In the genomic region with DNA sequence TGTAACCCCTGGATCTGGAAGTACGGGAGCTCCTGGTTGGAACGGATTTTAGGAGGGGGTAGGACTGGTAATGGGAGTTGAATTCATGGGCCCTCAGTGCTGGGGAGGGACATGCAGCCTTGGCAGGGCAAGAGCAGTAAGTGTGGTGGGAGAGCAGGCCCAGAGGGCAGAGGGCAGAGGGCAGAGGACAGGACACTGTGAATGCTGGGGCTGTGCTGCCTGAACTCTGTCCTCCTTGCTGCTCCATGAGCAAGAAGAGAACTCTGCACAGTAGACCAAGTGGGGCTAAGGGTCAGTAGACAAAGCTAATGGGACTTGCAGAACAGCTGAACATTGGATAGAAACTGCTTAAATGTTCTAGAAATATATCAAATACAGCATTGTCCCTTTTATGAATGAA, we compare ENCODE assay signal across 23 mouse cellular contexts. TPM values are rescaled to one million over a fixed set of nuclear protein-coding genes. Genes with fewer than 3 reads are reported as not detected.
DNase-seq lines count a peak whose midpoint lies in the region; ATAC-seq and TF ChIP-seq lines count a peak whose summit lies in the region.
"Had no signal": no experiment of that assay in that cellular context is flagged by ENCODE, and none has a peak within 500 bp of the region (broad histone marks: within the 10 kb centered on the region; RNA-seq: fewer than 3 reads in every experiment).

No protein-coding gene starts in this region.

- H3K9me3 ChIP-seq in liver, embryonic 16.5 days (replicated peaks; ENCODE audit: control insufficient read depth, low read length), result no peaks in the 10 kb centered on the region
- no peaks in the 10 kb centered on the region for H3K9me3 ChIP-seq in liver, postnatal 0 days (ENCODE audit: low read length)
- H3K9me3 ChIP-seq: forebrain, embryonic 10.5 days; forebrain, embryonic 13.5 days; hindbrain, embryonic 10.5 days; hindbrain, embryonic 13.5 days had no signal

- DNase-seq in kidney, adult 11 months, result peak; percentile 61
- no peak for DNase-seq in kidney, postnatal 4 days
- peak; percentile 21 to 34 for DNase-seq in kidney, adult 8-10 months
- DNase-seq in kidney, postnatal 10 days, result no peak
- DNase-seq in liver, postnatal 0 days, result no peak
- DNase-seq in yolk sac, embryonic 10.5 days (ENCODE audit: low spot score), result peak; percentile 34
- no peak for DNase-seq in layer of hippocampus, adult 9-10 months (ENCODE audit: low spot score)
- DNase-seq: adrenal gland, postnatal 10 days; adrenal gland, postnatal 36 days; cerebellum, adult 18-20 months; cerebellum, adult 9-10 months; cerebellum, postnatal 14 days; gastrocnemius, postnatal 10 days; gastrocnemius, postnatal 36 days; heart, adult 2 months had no signal

- H3K27me3 ChIP-seq in liver, embryonic 16.5 days (ENCODE audit: control insufficient read depth, insufficient read depth, low read depth, low read length), result no peaks in the 10 kb centered on the region
- no peaks in the 10 kb centered on the region for H3K27me3 ChIP-seq in liver, postnatal 0 days (ENCODE audit: insufficient read depth, low read length)
- H3K27me3 ChIP-seq: forebrain, embryonic 13.5 days; hindbrain, embryonic 13.5 days had no signal

- no peak for TF ChIP-seq EP300 in liver, postnatal 0 days (IDR thresholded peaks at IDR 0.05; ENCODE audit: low read depth)

- 0 out of 2 replicates have a peak, but pooled peaks have one; percentile 5 for ATAC-seq in liver, embryonic 16.5 days (ENCODE audit: low read depth)
- ATAC-seq in liver, postnatal 0 days, result no peak
- ATAC-seq: activated CD4-positive, CD25-positive, alpha-beta regulatory T cell, adult 4 months; forebrain, embryonic 13.5 days; forebrain, embryonic 16.5 days had no signal

- no peak for TF ChIP-seq CTCF in liver, postnatal 0 days (IDR thresholded peaks at IDR 0.05; ENCODE audit: low read depth)

- no peak overlapping the region for H3K27ac ChIP-seq in liver, embryonic 16.5 days (ENCODE audit: low read length)
- H3K27ac ChIP-seq in liver, postnatal 0 days (ENCODE audit: low read depth), result no peak overlapping the region
- H3K27ac ChIP-seq: forebrain, embryonic 10.5 days; forebrain, embryonic 13.5 days; heart, adult 2 months; hindbrain, embryonic 10.5 days; hindbrain, embryonic 13.5 days had no signal

- H3K4me3 ChIP-seq in liver, embryonic 16.5 days (ENCODE audit: low read depth, low read length), result no peak overlapping the region
- H3K4me3 ChIP-seq in liver, postnatal 0 days (ENCODE audit: low read depth, low read length), result no peak overlapping the region
- H3K4me3 ChIP-seq: forebrain, embryonic 10.5 days; forebrain, embryonic 13.5 days; heart, adult 2 months; hindbrain, embryonic 10.5 days; hindbrain, embryonic 13.5 days had no signal

- WGBS in liver, embryonic 16.5 days (ENCODE audit: insufficient replicate concordance), result 81% methylated on average over 2 of the region's 2 CpGs
- WGBS in liver, postnatal 0 days (ENCODE audit: insufficient replicate concordance), result 90% methylated on average over 2 of the region's 2 CpGs

- no peak overlapping the region for H3K9ac ChIP-seq in liver, embryonic 16.5 days (ENCODE audit: low read depth, low read length)
- H3K9ac ChIP-seq in liver, postnatal 0 days (replicated peaks), result no peak overlapping the region
- H3K9ac ChIP-seq: forebrain, embryonic 13.5 days; hindbrain, embryonic 13.5 days had no signal

- no peaks in the 10 kb centered on the region for H3K4me1 ChIP-seq in liver, embryonic 16.5 days (ENCODE audit: control insufficient read depth, low read depth, low read length)
- H3K4me1 ChIP-seq in liver, postnatal 0 days (ENCODE audit: insufficient read depth), result no peaks in the 10 kb centered on the region
- H3K4me1 ChIP-seq: forebrain, embryonic 13.5 days; hindbrain, embryonic 13.5 days had no signal

- peaks cover 6% of the 10 kb centered on the region for H3K36me3 ChIP-seq in liver, embryonic 16.5 days (ENCODE audit: control insufficient read depth, insufficient read depth)
- H3K36me3 ChIP-seq in liver, postnatal 0 days (replicated peaks; ENCODE audit: insufficient read depth, low read length), result peaks cover 52% of the 10 kb centered on the region

- H3K4me2 ChIP-seq in liver, embryonic 16.5 days (ENCODE audit: low read depth, low read length), result no peak overlapping the region
- no peak overlapping the region for H3K4me2 ChIP-seq in liver, postnatal 0 days (ENCODE audit: low read depth, low read length)
- H3K4me2 ChIP-seq: forebrain, embryonic 13.5 days; heart, embryonic 11.5 days; hindbrain, embryonic 13.5 days had no signal

RNA-seq across cellular contexts. Expression of gene Trappc12, which starts 32.2 kb away (rescaled TPM):
- polyA plus RNA-seq in liver, embryonic 16.5 days (2015; fragmentation: Nextera tagmentation; extraction: Ambion mirVana), result 16.7 and 17.2 TPM in 2 replicates
- polyA plus RNA-seq in liver, postnatal 0 days (2015; fragmentation: Nextera tagmentation; extraction: Ambion mirVana), result 10.6 and 11.2 TPM in 2 replicates

RNA-seq across cellular contexts. Expression of gene Eipr1, which starts 33.5 kb away (rescaled TPM):
- 24.5 and 25.5 TPM in 2 replicates for polyA plus RNA-seq in liver, embryonic 16.5 days (2015; fragmentation: Nextera tagmentation; extraction: Ambion mirVana)
- 15.5 and 16.7 TPM in 2 replicates for polyA plus RNA-seq in liver, postnatal 0 days (2015; fragmentation: Nextera tagmentation; extraction: Ambion mirVana)

RNA-seq across cellular contexts. Expression of gene Adi1, which starts 43.1 kb away (rescaled TPM):
- 58.3 and 64.1 TPM in 2 replicates for polyA plus RNA-seq in liver, embryonic 16.5 days (2015; fragmentation: Nextera tagmentation; extraction: Ambion mirVana)
- 91.6 and 104 TPM in 2 replicates for polyA plus RNA-seq in liver, postnatal 0 days (2015; fragmentation: Nextera tagmentation; extraction: Ambion mirVana)

Comparison
In these comparisons a context has a peak if more than half of its experiments do, and no peak if none do; other contexts are left out.
1. DNase-seq: peak in kidney, adult 11 months (single experiment), kidney, adult 8-10 months (2 of 2) and yolk sac, embryonic 10.5 days (single experiment); none in kidney, postnatal 4 days (0 of 2), kidney, postnatal 10 days (single experiment), liver, postnatal 0 days (single experiment) and layer of hippocampus, adult 9-10 months (single experiment).